Mouse (Mus musculus) myocyte (in vitro differentiated cells): ENCODE data around the gene Pan3.

Experiments
- E2F4 ChIP-seq: IDR thresholded peaks from one replicate; pipeline ENCODE4 v1.6.1; 2011; ENCODE audit warnings: mild to moderate bottlenecking, control low read depth, moderate library complexity; ENCODE audit not compliant: insufficient read depth
- MAX ChIP-seq: IDR thresholded peaks from one replicate; pipeline ENCODE4 v1.6.1; 2011; ENCODE audit warnings: low read depth, mild to moderate bottlenecking, control low read depth
- MYOG ChIP-seq, 3 experiments: IDR thresholded peaks; one replicate each; pipeline ENCODE4 v1.6.1; 2011; ENCODE audit warnings: control low read depth in 2 of 3, low read depth in 2 of 3, mild to moderate bottlenecking in 2 of 3; ENCODE audit not compliant: insufficient read length in 2 of 3, control insufficient read depth in 1 of 3, insufficient read depth in 1 of 3
- POLR2A ChIP-seq: IDR thresholded peaks from one replicate; pipeline ENCODE4 v1.6.1; 2011; ENCODE audit warnings: low read depth, mild to moderate bottlenecking, control low read depth, moderate library complexity; ENCODE audit not compliant: insufficient read length
- POLR2AphosphoS2 ChIP-seq: IDR thresholded peaks from one replicate; pipeline ENCODE4 v1.6.1; 2011; ENCODE audit warnings: low read depth, control low read depth; ENCODE audit not compliant: insufficient read length
- SRF ChIP-seq: IDR thresholded peaks from one replicate; pipeline ENCODE4 v1.6.1; 2011; ENCODE audit warnings: low read depth; ENCODE audit not compliant: control insufficient read depth, insufficient read length
- USF1 ChIP-seq: IDR thresholded peaks from one replicate; pipeline ENCODE4 v1.6.1; 2011; ENCODE audit warnings: low read depth, mild to moderate bottlenecking, control low read depth, moderate library complexity

GRCm38 (mm10) chr5:147436491-147436890 lies 6.5 kb downstream of the Pan3 start:
- TF ChIP-seq POLR2A (no peak), USF1 (no peak), MAX (no peak), MYOG (IDR thresholded peaks at IDR 0.05; ENCODE audit: control insufficient read depth in 1 of 3, insufficient read depth in 1 of 3, insufficient read length in 2 of 3, low read depth in 2 of 3) (no peak), POLR2AphosphoS2 (no peak), E2F4 (no peak), SRF (no peak)
